Mouse (Mus musculus) kidney, embryonic 14.5 days (tissue): ENCODE measurements around the gene Serpinf1. TPM values are rescaled to one million over a fixed set of nuclear protein-coding genes. Genes with fewer than 3 reads are reported as not detected.
A peak's percentile ranks its signal among the peaks of the same experiment; 100 is the strongest.
"Not testable (repeated sequence)": the region's sequence is repeated elsewhere in the genome, so short reads cannot be mapped to it uniquely, and the experiment has no call there.

Experiments
- ATAC-seq: fragments of 200-750 bp; cut with Nextera tagmentation; 2 replicates; pipeline ENCODE4 v1.8.0; 2017; ENCODE audit warnings: moderate number of reproducible peaks, mild to moderate bottlenecking, moderate TSS enrichment, moderate library complexity; ENCODE audit not compliant: low FRiP score, low TSS enrichment
- H3K27ac ChIP-seq: fragments of 300-500 bp; sonication (generic); 2 replicates; pipeline ENCODE4 v1.5.1; 2014; ENCODE audit warnings: low read depth, mild to moderate bottlenecking, low read length, moderate library complexity, mixed read lengths
- H3K27me3 ChIP-seq: fragments of 300-500 bp; sonication (generic); 2 replicates; pipeline ENCODE4 v1.6.1; 2014; ENCODE audit warnings: mild to moderate bottlenecking, low read length; ENCODE audit not compliant: control insufficient read depth, insufficient read depth
- H3K36me3 ChIP-seq: fragments of 300-500 bp; sonication (generic); 2 replicates; pipeline ENCODE4 v1.6.1; 2014; ENCODE audit warnings: low read length, mixed read lengths; ENCODE audit not compliant: control insufficient read depth, insufficient read depth
- H3K4me1 ChIP-seq: fragments of 300-500 bp; sonication (generic); 2 replicates; pipeline ENCODE4 v1.6.1; 2014; ENCODE audit warnings: low read length, mixed read lengths; ENCODE audit not compliant: control insufficient read depth, insufficient read depth
- H3K4me2 ChIP-seq: fragments of 300-500 bp; sonication (generic); replicated peaks from 2 replicates; pipeline ENCODE4 v1.6.1; 2014; ENCODE audit warnings: low read depth, mild to moderate bottlenecking, low read length
- H3K4me3 ChIP-seq: fragments of 300-500 bp; sonication (generic); 2 replicates; pipeline ENCODE4 v1.5.1; 2014; ENCODE audit warnings: mild to moderate bottlenecking, low read length
- H3K9ac ChIP-seq: fragments of 300-500 bp; sonication (generic); 2 replicates; pipeline ENCODE4 v1.6.1; 2014; ENCODE audit warnings: low read depth, mild to moderate bottlenecking, low read length, moderate library complexity
- H3K9me3 ChIP-seq: fragments of 300-500 bp; sonication (generic); 2 replicates; pipeline ENCODE4 v1.6.1; 2016; ENCODE audit warnings: low read length; ENCODE audit not compliant: control insufficient read depth
- WGBS: fragments of 180-500 bp; shearing (Covaris S2); extraction: QIAGEN DNeasy Blood & Tissue Kit; methylation state at CpG from one replicate; pipeline ENCODE4 v1.1.7; 2014; 5-methylcytosine and 5-hydroxymethylcytosine counted together
- polyA plus RNA-seq: library from polyadenylated mRNA; unstranded; fragments of >200 nt; fragmentation: Nextera tagmentation; extraction: Ambion mirVana; gene quantifications from 2 replicates; pipeline ENCODE4 v1.2.1, GENCODE M21; 2014

The Serpinf1 gene
- polyA plus RNA-seq, 1 experiment from 2014 or later: 120 TPM

GRCm38 (mm10) chr11:75403301-75404052 is 19.0 kb downstream of the Serpinf1 start:
- no peak overlapping the region for H3K9ac ChIP-seq
- 77% methylated on average over 6 of the region's 6 CpGs for WGBS
- H3K4me1 ChIP-seq: no peaks in the 10 kb centered on the region
- no peaks in the 10 kb centered on the region for H3K27me3 ChIP-seq
- no peak for ATAC-seq
- no peaks in the 10 kb centered on the region for H3K9me3 ChIP-seq
- no peak overlapping the region for H3K4me3 ChIP-seq
- H3K27ac ChIP-seq: no peak overlapping the region
- H3K4me2 ChIP-seq: no peak overlapping the region
- no peaks in the 10 kb centered on the region for H3K36me3 ChIP-seq

- Histone ChIP-seq H3K4me3 (no peak overlapping the region), H3K27ac (no peak overlapping the region), H3K9me3 (no peaks in the 10 kb centered on the region), H3K9ac (no peak overlapping the region), H3K4me2 (no peak overlapping the region), H3K27me3 (no peaks in the 10 kb centered on the region), H3K4me1 (no peaks in the 10 kb centered on the region), H3K36me3 (no peaks in the 10 kb centered on the region)
- WGBS: 60% methylated on average over 5 of the region's 5 CpGs
- ATAC-seq: peak; percentile 64; the same call in 1 of the 2 replicates
Observed at GRCm38 (mm10) chr11:75402271-75402690, 20.2 kb downstream of the Serpinf1 start.

- Histone ChIP-seq H3K27me3 (no peaks in the 10 kb centered on the region), H3K9ac (no peak overlapping the region)
- WGBS: 69% methylated on average over 9 of the region's 9 CpGs
Observed at GRCm38 (mm10) chr11:75400099-75400498, 22.4 kb downstream of the Serpinf1 start.

GRCm38 (mm10) chr11:75399411-75399841 is 23.1 kb downstream of the Serpinf1 start:
- H3K27ac ChIP-seq: no peak overlapping the region
- H3K36me3 ChIP-seq: no peaks in the 10 kb centered on the region
- ATAC-seq: no peak
- no peak overlapping the region for H3K4me3 ChIP-seq
- no peak overlapping the region for H3K4me2 ChIP-seq
- WGBS: 74% methylated on average over 11 of the region's 11 CpGs
- H3K4me1 ChIP-seq: no peaks in the 10 kb centered on the region
- H3K9me3 ChIP-seq: no peaks in the 10 kb centered on the region
- H3K27me3 ChIP-seq: no peaks in the 10 kb centered on the region
- no peak overlapping the region for H3K9ac ChIP-seq

More at GRCm38 (mm10) chr11:75400099-75400498, 22.4 kb downstream of the Serpinf1 start:
- no peak overlapping the region for H3K4me3 ChIP-seq
- no peak overlapping the region for H3K4me2 ChIP-seq
- no peak for ATAC-seq
- no peak overlapping the region for H3K27ac ChIP-seq
- no peaks in the 10 kb centered on the region for H3K4me1 ChIP-seq
- H3K36me3 ChIP-seq: no peaks in the 10 kb centered on the region
- no peaks in the 10 kb centered on the region for H3K9me3 ChIP-seq

GRCm38 (mm10) chr11:75397452-75397851 is 25.0 kb downstream of the Serpinf1 start:
- H3K4me2 ChIP-seq: no peak overlapping the region
- H3K9me3 ChIP-seq: no peaks in the 10 kb centered on the region
- H3K4me1 ChIP-seq: no peaks in the 10 kb centered on the region
- no peak overlapping the region for H3K27ac ChIP-seq
- no peaks in the 10 kb centered on the region for H3K36me3 ChIP-seq
- H3K27me3 ChIP-seq: no peaks in the 10 kb centered on the region
- H3K4me3 ChIP-seq: no peak overlapping the region
- no peak for ATAC-seq
- WGBS: 82% methylated on average over 7 of the region's 7 CpGs
- H3K9ac ChIP-seq: no peak overlapping the region

- Histone ChIP-seq H3K36me3 (no peaks in the 10 kb centered on the region), H3K9me3 (no peaks in the 10 kb centered on the region), H3K27me3 (no peaks in the 10 kb centered on the region), H3K4me3 (no peak overlapping the region), H3K9ac (no peak overlapping the region), H3K4me2 (no peak overlapping the region), H3K27ac (no peak overlapping the region), H3K4me1 (no peaks in the 10 kb centered on the region)
- 85% methylated on average over 1 of the region's 1 CpGs for WGBS
- ATAC-seq: no peak
Observed at GRCm38 (mm10) chr11:75395611-75396010, 26.9 kb downstream of the Serpinf1 start.

- not testable (repeated sequence) for H3K4me1 ChIP-seq, H3K27me3 ChIP-seq, H3K4me2 ChIP-seq, H3K9me3 ChIP-seq, H3K4me3 ChIP-seq, H3K27ac ChIP-seq, H3K36me3 ChIP-seq, H3K9ac ChIP-seq, ATAC-seq
- WGBS: 61% methylated on average over 3 of the region's 3 CpGs
Observed at GRCm38 (mm10) chr11:75383529-75383928, 39.0 kb downstream of the Serpinf1 start.

- not testable (repeated sequence) for H3K4me2 ChIP-seq, H3K27me3 ChIP-seq, H3K4me1 ChIP-seq, H3K9me3 ChIP-seq, H3K9ac ChIP-seq, ATAC-seq, H3K27ac ChIP-seq, H3K4me3 ChIP-seq, H3K36me3 ChIP-seq
- 98% methylated on average over 2 of the region's 2 CpGs for WGBS
Observed at GRCm38 (mm10) chr11:75378786-75379185, 43.7 kb downstream of the Serpinf1 start.

GRCm38 (mm10) chr11:75377125-75377524 is 45.4 kb downstream of the Serpinf1 start:
- Histone ChIP-seq H3K36me3 (no peaks in the 10 kb centered on the region), H3K27ac (no peak overlapping the region), H3K4me2 (no peak overlapping the region), H3K9me3 (no peaks in the 10 kb centered on the region), H3K4me1 (no peaks in the 10 kb centered on the region), H3K9ac (no peak overlapping the region), H3K4me3 (no peak overlapping the region), H3K27me3 (no peaks in the 10 kb centered on the region)
- 83% methylated on average over 1 of the region's 1 CpGs for WGBS
- no peak for ATAC-seq
